Mouse (Mus musculus): ENCODE measurements around the gene Iqcf1.

- TF ChIP-seq CTCF (IDR thresholded peaks at IDR 0.05; ENCODE audit: control insufficient read depth, insufficient read depth, low read length) (no peak), POLR2A (IDR thresholded peaks at IDR 0.05; ENCODE audit: borderline replicate concordance, control insufficient read depth, low read depth, low read length) (no peak)
Measured at GRCm38 (mm10) chr9:106456325-106457162, 43.2 kb upstream of the Iqcf1 start.

Measured in bone marrow, adult 2 months (tissue).